Mouse (Mus musculus) neural tube, embryonic 14.5 days (tissue): ENCODE data around the gene Gnas. TPM values are rescaled to one million over a fixed set of nuclear protein-coding genes. Genes with fewer than 3 reads are reported as not detected.
"Not testable (repeated sequence)": the region's sequence is repeated elsewhere in the genome, so short reads cannot be mapped to it uniquely, and the experiment has no call there.

Source experiments
- ATAC-seq: fragments of 200-750 bp; cut with Nextera tagmentation; 2 replicates; pipeline ENCODE4 v1.8.0; 2017; ENCODE audit warnings: low read depth, mild to moderate bottlenecking, moderate TSS enrichment, moderate library complexity
- H3K27ac ChIP-seq: fragments of 300-500 bp; sonication (generic); 2 replicates; pipeline ENCODE4 v1.5.1; 2014; ENCODE audit warnings: low read depth, mild to moderate bottlenecking, control low read depth, low read length, moderate library complexity, mixed read lengths
- H3K27me3 ChIP-seq: fragments of 300-500 bp; sonication (generic); 2 replicates; pipeline ENCODE4 v1.6.1; 2014; ENCODE audit warnings: low read length; ENCODE audit not compliant: control insufficient read depth, insufficient read depth
- H3K36me3 ChIP-seq: fragments of 300-500 bp; sonication (generic); 2 replicates; pipeline ENCODE4 v1.6.1; 2014; ENCODE audit warnings: low read length, mixed read lengths; ENCODE audit not compliant: control insufficient read depth, insufficient read depth
- H3K4me1 ChIP-seq: fragments of 300-500 bp; sonication (generic); 2 replicates; pipeline ENCODE4 v1.6.1; 2014; ENCODE audit warnings: low read length; ENCODE audit not compliant: control insufficient read depth, insufficient read depth
- H3K4me2 ChIP-seq: fragments of 300-500 bp; sonication (generic); 2 replicates; pipeline ENCODE4 v1.6.1; 2014; ENCODE audit warnings: mild to moderate bottlenecking, low read depth, low read length, control low read depth
- H3K4me3 ChIP-seq: fragments of 300-500 bp; sonication (generic); 2 replicates; pipeline ENCODE4 v1.5.1; 2014; ENCODE audit warnings: low read depth, low read length, control low read depth, mixed read lengths
- H3K9ac ChIP-seq: fragments of 300-500 bp; sonication (generic); replicated peaks from 2 replicates; pipeline ENCODE4 v1.6.1; 2014; ENCODE audit warnings: low read depth, mild to moderate bottlenecking, control low read depth, low read length, mixed read lengths
- H3K9me3 ChIP-seq: fragments of 300-500 bp; sonication (generic); 2 replicates; pipeline ENCODE4 v1.6.1; 2016; ENCODE audit warnings: low read length; ENCODE audit not compliant: control insufficient read depth
- WGBS: fragments of 180-500 bp; shearing (Covaris S2); extraction: QIAGEN DNeasy Blood & Tissue Kit; methylation state at CpG from one replicate; pipeline ENCODE4 v1.1.7; 2014; 5-methylcytosine and 5-hydroxymethylcytosine counted together
- polyA plus RNA-seq: library from polyadenylated mRNA; unstranded; fragments of >200 nt; fragmentation: Nextera tagmentation; extraction: Ambion mirVana; gene quantifications from 2 replicates; pipeline ENCODE4 v1.2.1, GENCODE M21; 2014

Gnas gene
- polyA plus RNA-seq, 1 experiment from 2014 or later: 1,718 TPM

GRCm38 (mm10) chr2:174311613-174312012 is 27.5 kb downstream of the Gnas start:
- ATAC-seq: peak; percentile 23; the same call in 1 of the 2 replicates
- Histone ChIP-seq H3K27ac (no peak overlapping the region), H3K4me2 (no peak overlapping the region), H3K9me3 (no peaks in the 10 kb centered on the region), H3K9ac (no peak overlapping the region), H3K4me3 (no peak overlapping the region), H3K4me1 (no peaks in the 10 kb centered on the region), H3K36me3 (no peaks in the 10 kb centered on the region), H3K27me3 (no peaks in the 10 kb centered on the region)
- WGBS: 44% methylated on average over 1 of the region's 1 CpGs

GRCm38 (mm10) chr2:174312118-174312647 is 28.1 kb downstream of the Gnas start:
- Histone ChIP-seq H3K9me3 (no peaks in the 10 kb centered on the region), H3K27me3 (no peaks in the 10 kb centered on the region)
- WGBS: 38% methylated on average over 4 of the region's 4 CpGs

GRCm38 (mm10) chr2:174312661-174313060 is 28.5 kb downstream of the Gnas start:
- H3K27ac ChIP-seq: no peak overlapping the region
- H3K27me3 ChIP-seq: no peaks in the 10 kb centered on the region
- no peaks in the 10 kb centered on the region for H3K36me3 ChIP-seq
- ATAC-seq: no peak; the same call in 1 of the 2 replicates
- no peak overlapping the region for H3K4me3 ChIP-seq
- WGBS: 79% methylated on average over 2 of the region's 2 CpGs
- H3K9me3 ChIP-seq: no peaks in the 10 kb centered on the region
- H3K4me1 ChIP-seq: no peaks in the 10 kb centered on the region
- H3K9ac ChIP-seq: no peak overlapping the region
- no peak overlapping the region for H3K4me2 ChIP-seq

More at GRCm38 (mm10) chr2:174312118-174312647, 28.1 kb downstream of the Gnas start:
- Histone ChIP-seq H3K36me3 (no peaks in the 10 kb centered on the region), H3K9ac (no peak overlapping the region), H3K4me1 (no peaks in the 10 kb centered on the region), H3K4me3 (no peak overlapping the region), H3K27ac (no peak overlapping the region), H3K4me2 (no peak overlapping the region)
- peak; percentile 87 for ATAC-seq

GRCm38 (mm10) chr2:174315445-174315844 is 31.3 kb downstream of the Gnas start:
- H3K4me3 ChIP-seq, H3K27ac ChIP-seq, H3K4me1 ChIP-seq, H3K9ac ChIP-seq, H3K4me2 ChIP-seq, H3K36me3 ChIP-seq, ATAC-seq, H3K27me3 ChIP-seq, H3K9me3 ChIP-seq: not testable (repeated sequence)

GRCm38 (mm10) chr2:174316661-174317060 is 32.5 kb downstream of the Gnas start:
- Histone ChIP-seq H3K9ac (no peak overlapping the region), H3K27me3 (no peaks in the 10 kb centered on the region), H3K4me1 (no peaks in the 10 kb centered on the region), H3K36me3 (no peaks in the 10 kb centered on the region), H3K4me3 (no peak overlapping the region), H3K4me2 (no peak overlapping the region), H3K9me3 (no peaks in the 10 kb centered on the region), H3K27ac (no peak overlapping the region)
- ATAC-seq: no peak
- WGBS: 93% methylated on average over 9 of the region's 9 CpGs

GRCm38 (mm10) chr2:174325989-174326388 is 41.9 kb downstream of the Gnas start:
- H3K27me3 ChIP-seq: no peaks in the 10 kb centered on the region
- H3K27ac ChIP-seq: no peak overlapping the region
- H3K4me1 ChIP-seq: peaks cover 4% of the 10 kb centered on the region; the same call in 1 of the 2 replicates
- no peak overlapping the region for H3K4me2 ChIP-seq
- no peaks in the 10 kb centered on the region for H3K36me3 ChIP-seq
- no peak overlapping the region for H3K4me3 ChIP-seq
- no peak overlapping the region for H3K9ac ChIP-seq
- no peak for ATAC-seq
- H3K9me3 ChIP-seq: no peaks in the 10 kb centered on the region
- 68% methylated on average over 4 of the region's 4 CpGs for WGBS

- Histone ChIP-seq H3K36me3 (no peaks in the 10 kb centered on the region), H3K4me3 (peak overlapping the region; percentile 99), H3K4me1 (peaks cover 4% of the 10 kb centered on the region; the same call in 1 of the 2 replicates), H3K9me3 (no peaks in the 10 kb centered on the region), H3K27me3 (no peaks in the 10 kb centered on the region), H3K27ac (no peak overlapping the region), H3K4me2 (peak overlapping the region; percentile 69), H3K9ac (no peak overlapping the region)
- WGBS: 62% methylated on average over 8 of the region's 8 CpGs
- no peak for ATAC-seq
Observed at GRCm38 (mm10) chr2:174326481-174326880, 42.4 kb downstream of the Gnas start.

GRCm38 (mm10) chr2:174327295-174327981 is 43.3 kb downstream of the Gnas start:
- 56% methylated on average over 64 of the region's 64 CpGs for WGBS
- Histone ChIP-seq H3K9me3 (no peaks in the 10 kb centered on the region), H3K4me3 (peak overlapping the region; percentile 99), H3K4me2 (peak overlapping the region; percentile 69), H3K27ac (peak overlapping the region; percentile 55; the same call in 1 of the 2 replicates), H3K36me3 (no peaks in the 10 kb centered on the region), H3K9ac (peak overlapping the region; percentile 58), H3K27me3 (no peaks in the 10 kb centered on the region), H3K4me1 (peaks cover 9% of the 10 kb centered on the region)
- peak; percentile 67 for ATAC-seq

GRCm38 (mm10) chr2:174328358-174328905 is 44.3 kb downstream of the Gnas start:
- ATAC-seq: no peak
- Histone ChIP-seq H3K36me3 (no peaks in the 10 kb centered on the region), H3K27ac (peak overlapping the region; percentile 99; the same call in 1 of the 2 replicates), H3K9me3 (no peaks in the 10 kb centered on the region), H3K4me1 (peaks cover 16% of the 10 kb centered on the region), H3K27me3 (no peaks in the 10 kb centered on the region), H3K4me3 (peak overlapping the region; percentile 99), H3K4me2 (peak overlapping the region; percentile 69), H3K9ac (peak overlapping the region; percentile 99)
- WGBS: 47% methylated on average over 46 of the region's 46 CpGs
